Mouse (Mus musculus) limb, embryonic 12.5 days (tissue): ENCODE measurements around the gene Foxo6. TPM values are rescaled to one million over a fixed set of nuclear protein-coding genes. Genes with fewer than 3 reads are reported as not detected.

Source experiments
- ATAC-seq: fragments of 200-750 bp; cut with Nextera tagmentation; 2 replicates; pipeline ENCODE4 v1.8.0; 2017; ENCODE audit warnings: low read depth, moderate TSS enrichment; ENCODE audit not compliant: insufficient number of reproducible peaks, insufficient read depth, low FRiP score, low TSS enrichment
- H3K27ac ChIP-seq: fragments of 300-500 bp; sonication (generic); 2 replicates; pipeline ENCODE4 v1.5.1; 2016; ENCODE audit warnings: mild to moderate bottlenecking, moderate library complexity
- H3K27me3 ChIP-seq: fragments of 300-500 bp; sonication (generic); 2 replicates; pipeline ENCODE4 v1.6.1; 2016; ENCODE audit warnings: mild to moderate bottlenecking, moderate library complexity
- H3K36me3 ChIP-seq: fragments of 300-500 bp; sonication (generic); 2 replicates; pipeline ENCODE4 v1.6.1; 2016; ENCODE audit warnings: mild to moderate bottlenecking, moderate library complexity
- H3K4me1 ChIP-seq: fragments of 300-500 bp; sonication (generic); replicated peaks from 2 replicates; pipeline ENCODE4 v1.6.1; 2016
- H3K4me2 ChIP-seq: fragments of 300-500 bp; sonication (generic); 2 replicates; pipeline ENCODE4 v1.6.1; 2016; ENCODE audit warnings: mild to moderate bottlenecking, moderate library complexity
- H3K4me3 ChIP-seq: fragments of 300-500 bp; sonication (generic); replicated peaks from 2 replicates; pipeline ENCODE4 v1.5.1; 2016; ENCODE audit warnings: mild to moderate bottlenecking
- H3K9ac ChIP-seq: fragments of 300-500 bp; sonication (generic); replicated peaks from 2 replicates; pipeline ENCODE4 v1.6.1; 2016; ENCODE audit warnings: mild to moderate bottlenecking, moderate library complexity
- H3K9me3 ChIP-seq: fragments of 300-500 bp; sonication (generic); 2 replicates; pipeline ENCODE4 v1.6.1; 2016; ENCODE audit warnings: mild to moderate bottlenecking, moderate library complexity
- WGBS: fragments of 180-500 bp; shearing (Covaris S2); methylation state at CpG from one replicate; pipeline ENCODE4 v1.1.7; 2016; 5-methylcytosine and 5-hydroxymethylcytosine counted together
- polyA plus RNA-seq: library from polyadenylated mRNA; unstranded; fragments of >200 nt; fragmentation: Nextera tagmentation; extraction: Ambion mirVana; gene quantifications from 2 replicates; pipeline ENCODE4 v1.2.1, GENCODE M21; 2016

Foxo6 gene
- polyA plus RNA-seq, 1 experiment from 2014 or later, result 0.10 TPM

- H3K4me3 ChIP-seq, result no peak overlapping the region
- no peak for ATAC-seq
- peaks cover 14% of the 10 kb centered on the region; the same call in 1 of the 2 replicates for H3K27me3 ChIP-seq
- H3K4me2 ChIP-seq, result no peak overlapping the region
- H3K36me3 ChIP-seq, result no peaks in the 10 kb centered on the region
- H3K9me3 ChIP-seq, result no peaks in the 10 kb centered on the region
- H3K4me1 ChIP-seq, result no peaks in the 10 kb centered on the region
- WGBS, result 67% methylated on average over 4 of the region's 4 CpGs
- no peak overlapping the region for H3K27ac ChIP-seq
- no peak overlapping the region for H3K9ac ChIP-seq
These were observed 29.6 kb upstream of the Foxo6 start for GRCm38 (mm10) chr4:120316716-120317115.

DNA sequence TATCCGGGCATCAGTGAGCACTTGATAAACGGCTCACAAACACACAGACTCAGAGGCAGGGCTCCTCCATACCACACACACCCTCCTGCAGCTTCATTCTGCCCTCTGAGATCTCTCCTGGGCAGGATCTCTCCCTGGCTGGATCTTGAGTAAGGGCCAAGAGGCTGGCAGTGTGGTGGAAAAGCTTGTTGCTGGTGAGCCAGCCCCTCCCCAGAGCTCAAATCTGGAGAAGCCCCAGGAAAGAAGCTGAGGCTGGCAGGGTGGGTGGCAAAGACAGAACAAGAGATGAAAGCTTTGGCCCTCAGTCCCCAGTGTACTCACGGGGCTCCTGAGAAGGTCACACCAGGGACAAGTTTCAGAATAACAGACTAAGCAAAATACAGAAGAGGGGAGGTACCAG lies 27.4 kb upstream of the Foxo6 start:
- Histone ChIP-seq H3K9me3 (no peaks in the 10 kb centered on the region; the same call in 1 of the 2 replicates), H3K27me3 (peaks cover 14% of the 10 kb centered on the region; the same call in 1 of the 2 replicates)
- 34% methylated on average over 3 of the region's 3 CpGs for WGBS

GRCm38 (mm10) chr4:120313309-120313708 lies 26.2 kb upstream of the Foxo6 start:
- no peak for ATAC-seq
- H3K4me2 ChIP-seq, result no peak overlapping the region
- no peak overlapping the region for H3K9ac ChIP-seq
- no peak overlapping the region for H3K27ac ChIP-seq
- no peaks in the 10 kb centered on the region for H3K36me3 ChIP-seq
- H3K4me3 ChIP-seq, result no peak overlapping the region
- no peaks in the 10 kb centered on the region; the same call in 1 of the 2 replicates for H3K9me3 ChIP-seq
- H3K4me1 ChIP-seq, result no peaks in the 10 kb centered on the region
- 80% methylated on average over 5 of the region's 5 CpGs for WGBS
- peaks cover 14% of the 10 kb centered on the region; the same call in 1 of the 2 replicates for H3K27me3 ChIP-seq

More for the DNA sequence above, 27.4 kb upstream of the Foxo6 start:
- no peak overlapping the region for H3K27ac ChIP-seq
- H3K4me2 ChIP-seq, result no peak overlapping the region
- H3K36me3 ChIP-seq, result no peaks in the 10 kb centered on the region
- no peaks in the 10 kb centered on the region for H3K4me1 ChIP-seq
- no peak for ATAC-seq
- H3K9ac ChIP-seq, result no peak overlapping the region
- H3K4me3 ChIP-seq, result no peak overlapping the region

DNA sequence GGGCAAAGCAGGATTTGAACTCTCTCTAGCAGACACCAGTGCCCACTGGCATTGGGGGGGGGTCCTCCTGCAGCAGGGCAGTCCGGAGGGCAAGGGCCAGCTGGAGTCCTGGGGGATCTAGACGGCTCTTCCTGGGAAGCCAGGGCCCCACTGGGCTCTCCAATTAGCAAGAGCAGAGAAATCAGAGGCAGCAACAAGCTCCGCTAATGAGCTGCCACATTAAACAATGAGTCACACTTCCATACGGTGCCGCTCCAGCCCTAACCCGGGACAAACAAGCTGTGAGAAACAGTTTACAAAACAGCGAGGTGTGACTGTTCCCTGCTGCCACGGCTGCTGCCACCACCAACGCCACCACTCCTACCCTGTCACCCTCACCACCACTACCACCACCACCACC lies 17.4 kb upstream of the Foxo6 start:
- Histone ChIP-seq H3K4me3 (no peak overlapping the region), H3K9me3 (no peaks in the 10 kb centered on the region), H3K4me1 (no peaks in the 10 kb centered on the region), H3K9ac (no peak overlapping the region), H3K27ac (no peak overlapping the region), H3K27me3 (peaks cover 34% of the 10 kb centered on the region), H3K36me3 (no peaks in the 10 kb centered on the region), H3K4me2 (no peak overlapping the region)
- 4% methylated on average over 9 of the region's 9 CpGs for WGBS
- ATAC-seq, result no peak

DNA sequence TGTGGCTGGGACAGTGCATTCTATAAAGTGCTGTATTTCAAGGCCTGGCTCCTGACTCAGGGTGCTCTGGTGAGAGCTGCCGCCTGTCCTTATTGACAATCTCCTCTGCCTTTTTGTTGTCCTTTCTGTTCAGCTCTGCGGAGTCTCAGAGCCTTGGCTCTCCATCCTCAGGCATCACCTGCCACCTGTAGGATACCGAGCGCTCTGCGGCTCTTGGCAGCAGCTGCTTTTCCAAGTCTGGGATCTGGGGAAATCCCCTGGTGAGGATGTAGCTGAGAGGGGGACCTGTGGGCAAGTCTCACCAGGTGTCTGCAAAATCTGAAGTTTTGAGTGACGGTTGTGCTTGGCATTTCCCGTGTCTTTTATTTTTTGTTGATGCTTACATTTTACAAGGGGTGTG lies 12.1 kb upstream of the Foxo6 start:
- Histone ChIP-seq H3K27me3 (peaks cover 18% of the 10 kb centered on the region), H3K9me3 (no peaks in the 10 kb centered on the region), H3K9ac (no peak overlapping the region), H3K4me2 (no peak overlapping the region), H3K4me1 (no peaks in the 10 kb centered on the region), H3K36me3 (no peaks in the 10 kb centered on the region), H3K27ac (no peak overlapping the region), H3K4me3 (no peak overlapping the region)
- ATAC-seq, result no peak
- 48% methylated on average over 7 of the region's 7 CpGs for WGBS

DNA sequence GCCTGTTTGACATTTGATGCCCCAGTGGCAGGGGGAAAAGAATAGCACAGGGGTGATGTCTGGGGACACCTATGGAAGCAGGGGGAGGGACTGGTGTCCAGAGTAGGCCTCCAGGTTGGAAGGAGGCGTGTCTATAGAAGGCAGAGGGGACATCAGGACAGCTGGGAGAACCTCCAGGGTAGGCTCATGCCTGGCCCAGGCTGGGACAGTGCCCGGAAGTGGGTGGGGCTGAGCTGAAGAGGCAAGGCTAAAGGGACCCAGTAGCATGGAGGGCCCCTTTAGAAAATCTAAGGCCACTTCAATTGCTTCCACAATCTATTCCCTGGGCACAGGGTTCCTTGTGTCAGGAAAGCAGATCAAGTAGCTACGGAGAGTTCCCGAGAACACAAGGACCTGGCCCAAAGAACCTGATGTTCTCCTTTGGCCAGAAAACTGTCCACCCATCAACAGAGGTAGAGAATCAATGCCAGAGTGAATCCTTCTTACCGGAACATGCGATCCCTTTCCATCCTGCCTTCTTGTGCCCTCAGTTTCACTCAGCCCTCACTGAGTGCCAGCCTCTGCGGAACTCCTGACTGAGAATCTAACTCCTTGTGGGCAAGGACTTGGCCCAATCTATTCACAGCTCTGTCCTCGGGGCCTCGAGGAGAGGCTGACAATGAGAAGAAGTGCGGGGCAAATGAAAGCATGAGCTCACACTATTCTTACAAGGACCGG lies 4.1 kb upstream of the Foxo6 start:
- Histone ChIP-seq H3K4me1 (peaks cover 10% of the 10 kb centered on the region), H3K4me3 (no peak overlapping the region), H3K36me3 (no peaks in the 10 kb centered on the region), H3K9me3 (no peaks in the 10 kb centered on the region), H3K27me3 (peaks cover 49% of the 10 kb centered on the region), H3K4me2 (no peak overlapping the region), H3K27ac (no peak overlapping the region), H3K9ac (no peak overlapping the region)
- no peak for ATAC-seq
- WGBS, result 77% methylated on average over 11 of the region's 11 CpGs

- H3K27ac ChIP-seq, result no peak overlapping the region
- no peaks in the 10 kb centered on the region for H3K36me3 ChIP-seq
- H3K4me2 ChIP-seq, result no peak overlapping the region
- H3K9me3 ChIP-seq, result no peaks in the 10 kb centered on the region
- H3K27me3 ChIP-seq, result peaks cover 57% of the 10 kb centered on the region
- H3K9ac ChIP-seq, result no peak overlapping the region
- peaks cover 12% of the 10 kb centered on the region for H3K4me1 ChIP-seq
- no peak overlapping the region for H3K4me3 ChIP-seq
- WGBS, result 46% methylated on average over 5 of the region's 5 CpGs
- no peak for ATAC-seq
These were observed 3.3 kb upstream of the Foxo6 start for GRCm38 (mm10) chr4:120290486-120290885.

DNA sequence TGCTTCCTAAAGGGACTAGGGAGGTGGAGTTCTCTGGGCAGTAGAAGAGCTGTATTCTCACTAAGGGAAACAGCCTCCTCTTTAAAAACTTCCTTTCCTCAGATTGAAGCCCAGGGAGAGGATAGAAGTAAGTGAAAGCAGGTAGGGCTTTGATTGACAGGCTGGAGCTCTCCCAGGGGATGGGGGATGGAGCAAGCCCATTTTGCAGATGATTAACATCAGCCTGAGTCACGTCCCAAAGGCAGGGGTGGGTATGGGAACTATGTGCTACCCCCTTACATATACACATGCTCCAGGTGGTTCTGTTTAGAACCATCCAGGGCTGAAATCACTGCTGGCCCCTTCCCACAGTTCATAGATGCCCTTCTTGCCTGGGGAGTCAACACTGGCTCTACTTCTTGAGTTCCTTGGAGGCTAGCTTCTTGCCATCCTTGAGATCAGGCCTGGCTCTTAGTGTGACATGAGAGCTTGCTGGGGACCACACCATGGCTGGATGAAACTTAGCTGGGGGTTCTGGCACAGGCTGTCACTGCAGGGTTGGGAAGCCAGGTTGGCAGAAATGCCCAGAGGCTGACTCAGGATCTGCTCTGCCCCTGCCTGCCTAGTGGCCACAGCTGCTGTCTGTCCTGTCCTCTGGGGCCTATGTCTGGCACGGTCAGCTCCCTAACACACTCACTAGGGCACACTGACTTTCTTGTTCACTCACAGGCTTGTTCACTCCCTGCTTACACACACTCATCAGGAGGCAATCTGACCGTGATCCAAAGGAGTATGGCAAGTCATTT lies 2.2 kb upstream of the Foxo6 start:
- ATAC-seq, result no peak
- H3K9me3 ChIP-seq, result no peaks in the 10 kb centered on the region
- H3K27ac ChIP-seq, result no peak overlapping the region
- 51% methylated on average over 3 of the region's 3 CpGs for WGBS
- no peak overlapping the region for H3K4me3 ChIP-seq
- no peak overlapping the region for H3K4me2 ChIP-seq
- H3K27me3 ChIP-seq, result peaks cover 68% of the 10 kb centered on the region
- H3K9ac ChIP-seq, result no peak overlapping the region
- no peaks in the 10 kb centered on the region for H3K36me3 ChIP-seq
- peaks cover 12% of the 10 kb centered on the region for H3K4me1 ChIP-seq

DNA sequence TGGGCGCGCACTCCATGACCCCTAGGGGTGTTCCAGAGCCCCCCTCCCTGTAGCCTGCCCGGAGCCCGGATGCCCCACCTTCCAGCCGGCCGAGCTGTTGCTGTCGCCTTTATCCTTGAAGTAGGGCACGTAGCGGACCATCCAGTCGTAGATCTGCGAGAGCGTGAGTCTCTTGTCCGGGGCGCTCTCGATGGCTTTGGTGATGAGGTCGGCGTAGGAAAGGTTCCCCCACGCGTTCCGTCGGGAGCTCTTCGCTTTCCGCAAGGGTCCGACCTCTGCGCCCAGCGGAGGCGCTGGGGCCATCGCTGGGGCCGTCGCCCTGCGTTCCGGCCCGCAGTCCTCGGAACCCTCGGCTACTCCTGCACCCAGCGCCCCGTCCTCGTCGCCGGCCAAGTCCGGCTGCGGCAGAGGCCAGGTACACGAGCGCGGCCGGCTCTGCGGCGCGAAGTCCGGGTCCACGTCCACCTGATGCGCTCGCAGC lies 348 bp downstream of the Foxo6 start:
- no peaks in the 10 kb centered on the region for H3K9me3 ChIP-seq
- no peak overlapping the region for H3K27ac ChIP-seq
- ATAC-seq, result 0 out of 2 replicates have a peak, but pooled peaks have one; percentile 1
- H3K4me3 ChIP-seq, result peak overlapping the region; percentile 63
- H3K4me2 ChIP-seq, result peak overlapping the region; percentile 100
- peaks cover 94% of the 10 kb centered on the region for H3K27me3 ChIP-seq
- H3K36me3 ChIP-seq, result no peaks in the 10 kb centered on the region
- peaks cover 27% of the 10 kb centered on the region for H3K4me1 ChIP-seq
- H3K9ac ChIP-seq, result peak overlapping the region; percentile 60
- under 1% methylated on average over 53 of the region's 53 CpGs for WGBS

GRCm38 (mm10) chr4:120285730-120286129 lies 1.4 kb downstream of the Foxo6 start:
- no peaks in the 10 kb centered on the region for H3K9me3 ChIP-seq
- peaks cover 27% of the 10 kb centered on the region for H3K4me1 ChIP-seq
- 82% methylated on average over 1 of the region's 1 CpGs for WGBS
- H3K4me3 ChIP-seq, result no peak overlapping the region
- no peak overlapping the region for H3K27ac ChIP-seq
- no peak for ATAC-seq
- H3K9ac ChIP-seq, result no peak overlapping the region
- H3K36me3 ChIP-seq, result no peaks in the 10 kb centered on the region
- peaks cover 96% of the 10 kb centered on the region for H3K27me3 ChIP-seq
- H3K4me2 ChIP-seq, result 0 out of 2 replicates have a peak overlapping the region, but pooled peaks have one; percentile 100

DNA sequence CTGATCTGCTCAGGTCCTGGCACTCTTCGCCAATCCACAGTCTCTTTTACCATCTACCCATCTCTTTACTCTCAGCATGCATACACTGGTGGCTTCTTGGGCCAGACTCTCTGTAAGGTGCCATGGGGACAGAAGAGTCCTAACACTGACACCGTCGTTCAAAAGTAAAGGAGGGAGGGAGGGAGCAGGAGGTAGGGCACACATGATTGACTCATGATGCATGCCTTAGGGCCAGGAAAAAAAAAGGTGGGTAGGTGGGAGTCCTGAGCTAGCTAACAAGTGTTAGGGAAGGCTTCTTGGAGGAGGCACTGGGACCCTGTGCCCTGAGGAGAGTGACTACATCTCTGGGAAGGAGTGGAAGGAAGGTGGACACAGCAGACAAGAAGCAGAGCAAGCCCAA lies 1.9 kb downstream of the Foxo6 start:
- ATAC-seq, result no peak
- Histone ChIP-seq H3K9ac (no peak overlapping the region), H3K9me3 (no peaks in the 10 kb centered on the region), H3K36me3 (no peaks in the 10 kb centered on the region), H3K27me3 (peaks cover 96% of the 10 kb centered on the region), H3K4me3 (no peak overlapping the region), H3K27ac (no peak overlapping the region), H3K4me1 (peaks cover 27% of the 10 kb centered on the region), H3K4me2 (no peak overlapping the region)
- 72% methylated on average over 3 of the region's 3 CpGs for WGBS
